Mouse (Mus musculus) left cerebral cortex, adult 9 months (tissue): ENCODE measurements around the gene Lipf.

Source experiments
- DNase-seq, 2 experiments: peaks; one replicate each; pipeline ENCODE4 v3.0.0; 2022; ENCODE audit warnings: low spot score in 2 of 2

Gene Lipf

DNA sequence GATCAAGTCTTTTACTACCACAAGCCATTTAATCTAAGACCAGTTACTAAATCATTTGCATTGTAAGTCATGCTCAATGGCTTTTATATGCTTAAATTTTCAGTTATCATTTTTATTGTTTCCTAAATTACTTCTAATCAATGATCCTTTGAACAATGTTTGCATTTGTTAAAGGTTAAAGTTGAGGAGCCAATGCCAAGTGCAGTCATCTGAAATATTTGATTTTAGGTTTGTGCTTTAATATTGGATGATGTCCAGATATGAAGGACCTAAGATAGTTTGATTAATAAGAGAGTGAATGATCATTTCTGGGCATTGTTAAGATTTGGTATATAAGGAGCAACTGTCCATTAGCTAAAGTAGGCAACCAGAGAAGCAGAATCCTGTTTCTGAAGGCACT lies at the start of gene Lipf:
Gene Lipf, plus strand, starts transcription at position 301 of the 400 bp plus-strand sequence.
- no peak for DNase-seq

DNA sequence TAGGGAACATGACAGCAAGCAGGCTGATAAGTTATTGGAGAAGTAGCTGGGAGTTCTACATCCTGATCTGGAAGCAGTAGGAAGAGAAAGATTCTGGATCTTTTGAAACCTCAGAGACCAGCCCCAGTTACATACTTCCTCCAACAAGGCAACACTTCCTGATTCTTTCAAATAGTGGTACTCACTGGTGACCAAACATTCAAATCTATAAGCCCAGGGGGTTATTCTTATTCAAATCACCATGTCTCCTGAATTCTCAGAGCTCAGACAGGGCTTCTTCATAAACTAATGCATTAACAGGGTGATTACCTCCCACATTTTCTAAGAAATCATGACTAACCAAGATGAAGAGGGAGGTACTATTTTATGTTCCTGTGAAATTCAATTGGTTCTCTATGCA lies 36.9 kb upstream of the Lipf start:
- DNase-seq, result no peak

DNA sequence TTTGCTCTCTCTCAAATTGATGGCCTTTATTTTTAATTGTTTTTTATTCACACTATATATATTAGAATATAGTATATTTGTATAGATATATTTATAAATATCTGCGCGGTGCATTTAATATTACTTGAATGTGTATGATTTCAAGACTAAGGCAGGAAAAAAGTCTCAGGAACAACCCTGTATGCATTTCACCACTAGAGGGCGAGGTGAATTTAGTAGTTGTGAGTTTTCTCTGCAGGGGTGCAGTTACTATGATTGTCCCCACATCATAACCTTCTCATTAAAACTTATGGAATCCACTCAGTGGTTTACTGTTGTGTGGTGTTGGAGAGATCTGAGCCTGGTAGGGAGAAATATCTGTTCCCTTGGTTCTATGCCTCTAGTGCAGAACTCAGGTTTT lies 18.0 kb downstream of the Lipf start:
- DNase-seq, result peak in 1 of 2 experiments; percentile 9

DNA sequence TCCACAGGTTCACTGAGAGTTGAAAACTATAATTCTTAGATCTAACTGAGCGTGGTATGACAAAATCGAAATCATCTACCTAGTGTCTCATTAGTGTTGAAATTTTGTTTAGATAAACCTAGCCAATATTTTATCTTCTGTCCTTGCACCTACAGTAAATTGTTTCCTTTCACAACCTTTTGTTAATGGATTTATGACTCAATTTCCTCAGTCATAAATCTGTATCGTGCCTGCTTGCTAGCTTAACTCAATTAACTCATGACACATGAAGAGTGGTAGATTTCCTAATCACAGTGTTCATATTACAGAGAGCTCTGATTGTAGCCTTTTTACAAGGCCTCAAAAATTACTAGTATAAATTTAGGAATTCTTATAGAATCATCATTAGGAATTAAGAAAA lies 22.1 kb downstream of the Lipf start:
- DNase-seq, result no peak

DNA sequence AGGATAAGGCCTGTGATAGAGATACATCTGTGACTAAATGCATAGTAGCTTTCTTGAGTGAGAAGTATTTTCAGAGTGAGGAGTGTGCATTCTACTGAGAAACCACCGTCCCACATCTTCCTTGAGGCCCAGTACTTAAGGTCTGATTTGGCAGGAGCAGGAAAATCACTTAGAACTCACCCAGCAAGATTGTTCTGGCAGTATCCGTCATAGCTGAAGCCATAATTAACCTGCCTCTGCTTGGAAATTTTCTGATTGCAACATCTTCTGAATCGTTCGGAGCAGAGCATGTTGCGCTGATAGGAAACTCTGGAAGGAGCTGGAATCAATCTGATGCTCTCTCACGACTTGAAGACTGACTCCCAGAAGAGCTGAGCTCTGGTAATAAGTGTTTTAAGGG lies 47.0 kb downstream of the Lipf start, which contains the start of gene Lipk:
Gene Lipk, plus strand, starts transcription at position 289 of the 400 bp plus-strand sequence.
- no peak for DNase-seq

DNA sequence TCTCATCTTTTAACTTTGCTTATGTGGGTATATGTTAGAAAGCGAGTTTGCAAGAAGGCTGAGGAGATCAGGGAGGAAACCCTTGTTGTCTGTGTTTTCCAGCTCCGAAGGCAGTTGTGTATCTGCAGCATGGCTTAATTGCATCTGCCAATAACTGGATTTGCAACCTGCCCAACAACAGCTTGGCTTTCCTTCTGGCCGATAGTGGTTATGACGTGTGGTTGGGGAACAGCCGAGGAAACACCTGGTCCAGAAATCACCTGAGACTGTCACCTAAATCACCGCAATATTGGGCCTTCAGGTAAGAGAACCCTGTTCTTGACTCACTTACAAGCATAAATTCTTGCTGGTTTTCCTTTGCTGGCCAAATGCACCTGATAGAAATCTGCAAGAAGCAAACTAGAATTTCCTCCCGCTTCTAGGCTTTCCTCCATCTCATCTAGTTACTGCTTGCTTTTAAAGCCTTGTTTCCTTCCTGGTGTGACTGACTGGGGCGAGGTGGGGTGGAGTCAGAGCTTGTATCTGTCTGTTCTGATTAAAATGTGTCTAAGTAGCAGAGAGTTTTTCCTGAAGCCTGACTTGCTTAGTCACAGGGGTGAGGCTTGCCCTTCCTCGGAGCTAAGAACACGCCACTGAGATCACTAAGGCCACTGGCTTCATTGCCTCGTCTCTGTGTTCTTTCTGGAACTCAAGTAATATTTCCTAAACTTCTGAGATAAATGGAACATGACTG lies 60.6 kb downstream of the Lipf start:
- DNase-seq, result no peak

DNA sequence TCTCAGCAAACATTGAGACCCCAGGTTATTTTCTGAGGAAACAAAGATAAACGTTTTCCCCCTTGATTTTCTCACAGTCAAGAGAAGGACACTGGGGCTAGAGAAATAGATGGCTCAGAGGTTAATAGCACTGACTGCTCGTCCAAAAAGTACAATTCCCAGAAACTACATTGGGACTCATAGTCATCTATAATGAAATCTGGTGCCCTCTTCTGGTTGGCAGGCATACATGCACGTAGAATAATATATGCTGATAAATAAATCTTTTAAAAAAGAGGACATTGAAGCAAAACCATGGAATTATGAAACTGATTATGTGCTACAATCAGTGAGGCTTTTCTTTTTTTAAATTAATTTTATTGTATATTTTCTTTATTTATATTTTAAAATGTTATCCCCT lies 61.8 kb downstream of the Lipf start:
- no peak for DNase-seq
